Mouse (Mus musculus): Measurements from ENCODE around the gene Bicd2. TPM values are rescaled to one million over a fixed set of nuclear protein-coding genes. Genes with fewer than 3 reads are reported as not detected.
"Not testable (repeated sequence)": the region's sequence is repeated elsewhere in the genome, so short reads cannot be mapped to it uniquely, and the experiment has no call there.

Bicd2 gene
- polyA plus RNA-seq, 1 experiment from 2014 or later = 24.0 TPM

DNA sequence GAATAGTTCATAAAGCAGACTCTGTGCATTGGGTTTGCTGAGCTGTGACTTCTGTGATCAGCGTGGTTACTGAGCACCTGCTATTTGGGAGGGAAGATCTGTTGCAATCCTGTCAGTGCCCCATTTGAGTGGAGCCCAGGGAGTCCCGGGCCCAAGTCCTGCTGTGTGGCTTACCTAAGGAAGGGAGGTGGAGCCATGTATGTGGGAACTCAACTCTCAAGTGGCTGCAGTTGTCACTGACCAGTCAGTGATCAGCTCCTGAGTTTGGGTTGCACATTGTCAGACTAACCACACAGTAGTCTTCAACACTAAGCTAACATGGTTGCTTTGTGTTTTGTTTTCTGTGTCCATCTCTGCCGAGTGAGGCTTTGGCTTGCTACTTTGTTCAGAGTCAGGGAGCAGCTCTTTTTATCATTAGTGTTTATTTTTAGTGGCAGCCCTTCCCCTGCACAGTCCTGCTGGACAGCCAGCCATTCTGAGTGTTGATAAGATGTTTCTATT is 19.6 kb downstream of the Bicd2 start:
- no peaks in the 10 kb centered on the region for H3K9me3 ChIP-seq (ENCODE audit: control insufficient read depth, low read length)
- H3K27me3 ChIP-seq (replicated peaks; ENCODE audit: control insufficient read depth, insufficient read depth, low read length) = no peaks in the 10 kb centered on the region
- no peak overlapping the region for H3K4me3 ChIP-seq (ENCODE audit: low read depth, low read length)
- peaks cover 7% of the 10 kb centered on the region; the same call in 1 of the 2 replicates for H3K4me1 ChIP-seq (replicated peaks; ENCODE audit: control insufficient read depth, insufficient read depth, low read length)
- H3K9ac ChIP-seq (ENCODE audit: low read length) = no peak overlapping the region
- H3K27ac ChIP-seq (ENCODE audit: low read depth) = no peak overlapping the region
- peaks cover 9% of the 10 kb centered on the region; the same call in 1 of the 2 replicates for H3K36me3 ChIP-seq (ENCODE audit: control insufficient read depth, insufficient read depth, low read length)
- ATAC-seq (replicated peaks; ENCODE audit: low FRiP score, low TSS enrichment, low read depth) (no peak), DNase-seq (ENCODE audit: low spot score) (no peak)
- no peak overlapping the region for H3K4me2 ChIP-seq (ENCODE audit: low read length)
- 16% methylated on average over 3 of the region's 3 CpGs for WGBS

DNA sequence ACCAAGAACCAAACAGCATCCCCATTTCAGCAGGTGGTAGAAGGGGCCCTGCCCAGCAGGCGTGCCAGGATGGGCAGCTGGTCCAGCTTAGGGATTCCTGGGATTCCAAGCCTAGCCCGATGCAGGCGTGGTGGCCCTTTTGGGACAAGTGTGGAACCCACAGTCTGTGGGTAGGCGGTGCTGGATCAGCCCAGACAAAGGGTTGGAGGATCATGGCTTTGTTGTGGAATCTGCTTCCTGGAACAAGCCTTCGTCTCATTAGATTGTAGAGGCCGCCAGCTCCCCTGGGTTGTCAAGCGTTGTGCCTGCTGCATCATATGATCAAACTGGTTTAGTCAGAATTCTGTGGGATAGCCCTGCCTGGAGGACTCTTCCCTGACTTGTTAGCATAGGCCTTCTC is 21.0 kb downstream of the Bicd2 start:
- DNase-seq (ENCODE audit: low spot score) = no peak
- no peak overlapping the region for H3K9ac ChIP-seq (ENCODE audit: low read length)
- ATAC-seq (replicated peaks; ENCODE audit: low FRiP score, low TSS enrichment, low read depth) = no peak
- no peaks in the 10 kb centered on the region for H3K27me3 ChIP-seq (replicated peaks; ENCODE audit: control insufficient read depth, insufficient read depth, low read length)
- H3K4me1 ChIP-seq (replicated peaks; ENCODE audit: control insufficient read depth, insufficient read depth, low read length) = peaks cover 7% of the 10 kb centered on the region; the same call in 1 of the 2 replicates
- peaks cover under 1% of the 10 kb centered on the region; the same call in 1 of the 2 replicates for H3K36me3 ChIP-seq (ENCODE audit: control insufficient read depth, insufficient read depth, low read length)
- 84% methylated on average over 7 of the region's 7 CpGs for WGBS
- no peak overlapping the region for H3K4me3 ChIP-seq (ENCODE audit: low read depth, low read length)
- H3K27ac ChIP-seq (ENCODE audit: low read depth) = no peak overlapping the region
- H3K9me3 ChIP-seq (ENCODE audit: control insufficient read depth, low read length) = no peaks in the 10 kb centered on the region
- no peak overlapping the region for H3K4me2 ChIP-seq (ENCODE audit: low read length)

DNA sequence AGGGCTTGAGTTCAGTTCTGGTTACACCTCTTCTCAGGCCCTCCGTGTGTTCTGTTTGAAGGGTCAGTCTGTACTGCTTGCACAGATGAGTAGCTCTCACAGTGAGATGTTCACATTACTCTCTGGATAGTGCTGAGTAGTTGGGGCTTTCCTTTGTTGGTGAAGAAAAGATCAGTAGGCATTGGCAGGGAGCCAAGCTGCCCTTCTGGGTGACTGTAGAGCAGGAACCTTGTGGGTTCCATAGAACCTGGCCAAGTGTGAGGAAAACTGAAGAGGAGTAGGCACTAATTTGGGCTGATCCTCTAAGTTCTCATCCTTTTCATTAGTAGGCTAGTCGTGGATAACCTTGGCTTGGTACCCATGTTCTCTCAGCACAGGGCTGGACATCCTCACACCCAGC is 21.4 kb downstream of the Bicd2 start:
- Histone ChIP-seq H3K4me3 (ENCODE audit: low read depth, low read length) (no peak overlapping the region), H3K9ac (ENCODE audit: low read length) (no peak overlapping the region), H3K4me1 (replicated peaks; ENCODE audit: control insufficient read depth, insufficient read depth, low read length) (peaks cover 7% of the 10 kb centered on the region; the same call in 1 of the 2 replicates), H3K27me3 (replicated peaks; ENCODE audit: control insufficient read depth, insufficient read depth, low read length) (no peaks in the 10 kb centered on the region), H3K9me3 (ENCODE audit: control insufficient read depth, low read length) (no peaks in the 10 kb centered on the region), H3K36me3 (ENCODE audit: control insufficient read depth, insufficient read depth, low read length) (no peaks in the 10 kb centered on the region), H3K4me2 (ENCODE audit: low read length) (no peak overlapping the region), H3K27ac (ENCODE audit: low read depth) (no peak overlapping the region)
- DNase-seq (ENCODE audit: low spot score) (no peak), ATAC-seq (replicated peaks; ENCODE audit: low FRiP score, low TSS enrichment, low read depth) (no peak)
- WGBS = 91% methylated on average over 2 of the region's 2 CpGs

DNA sequence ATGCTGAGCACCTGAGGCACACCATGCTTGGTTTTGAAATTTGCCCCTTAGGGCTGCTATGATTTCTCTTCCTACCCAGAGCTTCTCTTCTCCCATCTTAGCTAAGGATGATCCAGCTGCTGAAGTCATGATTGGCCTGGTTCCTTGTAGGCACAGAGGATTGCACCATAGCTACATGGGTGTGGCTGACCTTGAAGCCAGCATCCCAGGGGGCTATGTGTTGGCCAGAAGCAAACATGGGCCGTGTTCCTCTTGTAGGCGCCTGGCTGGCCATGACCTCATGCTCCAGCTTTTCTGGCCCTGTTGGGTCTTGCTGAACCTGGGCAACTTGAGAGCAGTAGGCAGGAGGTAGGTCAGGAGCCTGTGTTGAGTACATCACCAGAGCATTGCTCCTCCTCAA is 23.3 kb downstream of the Bicd2 start:
- no peak overlapping the region for H3K4me2 ChIP-seq (ENCODE audit: low read length)
- peaks cover 7% of the 10 kb centered on the region for H3K4me1 ChIP-seq (replicated peaks; ENCODE audit: control insufficient read depth, insufficient read depth, low read length)
- no peak for ATAC-seq (replicated peaks; ENCODE audit: low FRiP score, low TSS enrichment, low read depth)
- no peak overlapping the region for H3K4me3 ChIP-seq (ENCODE audit: low read depth, low read length)
- no peak overlapping the region for H3K27ac ChIP-seq (ENCODE audit: low read depth)
- H3K36me3 ChIP-seq (ENCODE audit: control insufficient read depth, insufficient read depth, low read length) = peaks cover 3% of the 10 kb centered on the region
- H3K9ac ChIP-seq (ENCODE audit: low read length) = no peak overlapping the region
- WGBS = 76% methylated on average over 2 of the region's 2 CpGs
- DNase-seq (ENCODE audit: low spot score) = no peak
- H3K27me3 ChIP-seq (replicated peaks; ENCODE audit: control insufficient read depth, insufficient read depth, low read length) = no peaks in the 10 kb centered on the region
- H3K9me3 ChIP-seq (ENCODE audit: control insufficient read depth, low read length) = no peaks in the 10 kb centered on the region

DNA sequence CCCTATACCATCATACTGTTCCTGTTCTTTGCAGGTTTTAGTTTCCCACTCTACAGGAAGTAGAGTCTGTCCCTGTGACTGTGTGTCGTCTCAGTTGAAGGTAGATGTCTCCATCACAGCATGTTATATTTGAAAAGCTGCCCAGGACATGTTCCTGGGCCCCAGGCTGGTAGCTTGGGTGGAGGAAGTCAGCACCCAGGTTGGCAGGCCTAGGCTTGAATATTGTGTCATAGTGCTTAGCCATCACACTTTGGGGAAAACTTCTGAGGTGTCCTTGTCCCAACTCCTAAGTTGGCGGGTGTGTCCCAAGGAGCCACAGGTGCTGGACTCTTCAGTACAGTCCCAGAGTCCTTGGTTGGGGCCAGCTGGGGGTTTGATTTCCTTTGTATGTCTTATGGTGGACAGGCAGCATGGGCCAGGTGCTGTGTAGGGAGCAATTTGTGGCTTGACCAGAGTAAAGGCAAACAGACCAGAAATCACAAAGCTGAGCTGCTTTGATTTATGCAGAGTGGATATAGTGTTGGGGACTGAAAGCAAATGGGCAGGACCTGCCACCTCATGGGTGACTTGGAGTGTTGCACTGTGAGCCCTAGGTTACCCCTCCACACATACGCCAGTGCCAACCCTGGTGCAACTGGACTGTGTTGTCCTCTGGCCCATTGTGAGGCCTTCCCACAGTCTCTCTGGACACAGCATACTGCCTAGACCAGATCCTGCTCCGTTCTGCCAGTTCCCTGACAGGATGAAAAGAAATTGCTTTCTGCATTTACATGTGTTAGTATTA is 26.5 kb downstream of the Bicd2 start:
- ATAC-seq (replicated peaks; ENCODE audit: low FRiP score, low TSS enrichment, low read depth) = no peak
- peaks cover 12% of the 10 kb centered on the region for H3K4me1 ChIP-seq (replicated peaks; ENCODE audit: control insufficient read depth, insufficient read depth, low read length)

DNA sequence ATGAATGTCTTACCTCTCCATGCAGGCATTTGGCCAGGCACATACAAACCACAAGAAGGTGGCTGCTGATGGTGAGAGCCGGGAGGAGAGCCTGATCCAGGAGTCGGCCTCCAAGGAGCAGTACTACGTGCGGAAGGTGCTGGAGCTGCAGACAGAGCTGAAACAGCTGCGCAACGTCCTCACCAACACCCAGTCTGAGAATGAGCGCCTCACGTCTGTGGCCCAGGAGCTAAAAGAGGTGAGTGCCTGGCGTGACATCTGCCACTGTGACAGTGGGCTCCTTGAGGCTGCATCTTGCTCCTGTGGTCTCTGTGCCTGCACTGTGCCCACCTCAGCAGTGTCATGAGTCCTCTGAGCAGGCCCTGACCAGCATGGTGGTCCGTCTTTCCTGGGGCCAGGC is 28.0 kb downstream of the Bicd2 start:
- H3K27me3 ChIP-seq (replicated peaks; ENCODE audit: control insufficient read depth, insufficient read depth, low read length) = no peaks in the 10 kb centered on the region
- DNase-seq (ENCODE audit: low spot score) (no peak), ATAC-seq (replicated peaks; ENCODE audit: low FRiP score, low TSS enrichment, low read depth) (no peak)
- H3K27ac ChIP-seq (ENCODE audit: low read depth) = no peak overlapping the region
- H3K4me1 ChIP-seq (replicated peaks; ENCODE audit: control insufficient read depth, insufficient read depth, low read length) = peaks cover 11% of the 10 kb centered on the region
- H3K4me3 ChIP-seq (ENCODE audit: low read depth, low read length) = no peak overlapping the region
- no peak overlapping the region for H3K9ac ChIP-seq (ENCODE audit: low read length)
- H3K4me2 ChIP-seq (ENCODE audit: low read length) = no peak overlapping the region
- WGBS = 83% methylated on average over 10 of the region's 10 CpGs
- peaks cover 12% of the 10 kb centered on the region for H3K36me3 ChIP-seq (ENCODE audit: control insufficient read depth, insufficient read depth, low read length)
- no peaks in the 10 kb centered on the region for H3K9me3 ChIP-seq (ENCODE audit: control insufficient read depth, low read length)

More for the DNA sequence above, 26.5 kb downstream of the Bicd2 start:
- H3K27ac ChIP-seq (ENCODE audit: low read depth) = no peak overlapping the region
- H3K36me3 ChIP-seq (ENCODE audit: control insufficient read depth, insufficient read depth, low read length) = peaks cover 12% of the 10 kb centered on the region
- H3K4me2 ChIP-seq (ENCODE audit: low read length) = no peak overlapping the region
- no peaks in the 10 kb centered on the region for H3K27me3 ChIP-seq (replicated peaks; ENCODE audit: control insufficient read depth, insufficient read depth, low read length)
- no peaks in the 10 kb centered on the region for H3K9me3 ChIP-seq (ENCODE audit: control insufficient read depth, low read length)
- no peak overlapping the region for H3K4me3 ChIP-seq (ENCODE audit: low read depth, low read length)
- DNase-seq (ENCODE audit: low spot score) = no peak
- no peak overlapping the region for H3K9ac ChIP-seq (ENCODE audit: low read length)
- 78% methylated on average over 4 of the region's 4 CpGs for WGBS

DNA sequence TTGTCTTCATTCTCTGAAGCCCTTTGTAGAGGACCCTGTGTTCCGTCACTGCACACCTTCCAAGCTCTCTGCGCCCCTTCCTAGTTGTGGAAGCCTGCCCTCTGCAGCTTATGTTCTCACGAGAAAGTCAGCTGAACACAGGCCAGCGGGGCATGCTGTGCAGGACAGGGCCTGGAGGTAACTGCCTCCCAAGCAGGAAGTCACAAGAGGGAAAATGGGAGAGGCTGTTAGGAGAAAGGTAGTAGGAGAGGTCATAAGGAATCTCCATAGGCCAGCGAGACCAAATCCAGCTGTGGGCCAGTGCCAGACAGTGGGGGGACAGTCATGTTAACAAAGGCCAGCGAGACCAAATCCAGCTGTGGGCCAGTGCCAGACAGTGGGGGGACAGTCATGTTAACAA is 28.8 kb downstream of the Bicd2 start:
- H3K4me3 ChIP-seq (ENCODE audit: low read depth, low read length); H3K9me3 ChIP-seq (ENCODE audit: control insufficient read depth, low read length): not testable (repeated sequence)
- WGBS = 73% methylated on average over 6 of the region's 6 CpGs

DNA sequence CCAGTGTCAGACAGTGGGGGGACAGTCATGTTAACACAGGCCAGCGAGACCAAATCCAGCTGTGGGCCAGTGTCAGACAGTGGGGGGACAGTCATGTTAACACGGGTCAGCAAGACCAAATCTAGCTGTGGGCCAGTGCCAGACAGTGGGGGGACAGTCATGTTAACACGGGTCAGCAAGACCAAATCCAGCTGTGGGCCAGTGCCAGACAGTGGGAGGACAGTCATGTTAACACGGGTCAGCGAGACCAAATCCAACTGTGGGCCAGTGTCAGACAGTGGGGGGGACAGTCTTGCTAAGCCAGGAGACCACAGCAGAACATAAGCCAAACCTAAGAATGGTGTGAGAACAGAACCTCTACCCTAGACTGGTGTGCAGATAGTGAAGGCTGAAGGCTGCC is 29.5 kb downstream of the Bicd2 start:
- H3K27me3 ChIP-seq (replicated peaks; ENCODE audit: control insufficient read depth, insufficient read depth, low read length); H3K4me3 ChIP-seq (ENCODE audit: low read depth, low read length); DNase-seq (ENCODE audit: low spot score); H3K9ac ChIP-seq (ENCODE audit: low read length); H3K4me2 ChIP-seq (ENCODE audit: low read length); H3K9me3 ChIP-seq (ENCODE audit: control insufficient read depth, low read length); ATAC-seq (replicated peaks; ENCODE audit: low FRiP score, low TSS enrichment, low read depth): not testable (repeated sequence)
- Histone ChIP-seq H3K27ac (ENCODE audit: low read depth) (peak overlapping the region; percentile 3; the same call in 1 of the 2 replicates), H3K36me3 (ENCODE audit: control insufficient read depth, insufficient read depth, low read length) (peaks cover 19% of the 10 kb centered on the region), H3K4me1 (replicated peaks; ENCODE audit: control insufficient read depth, insufficient read depth, low read length) (peaks cover 15% of the 10 kb centered on the region)
- WGBS = 73% methylated on average over 5 of the region's 5 CpGs

More for the DNA sequence above, 28.8 kb downstream of the Bicd2 start:
- not testable (repeated sequence) for DNase-seq (ENCODE audit: low spot score); H3K9ac ChIP-seq (ENCODE audit: low read length); ATAC-seq (replicated peaks; ENCODE audit: low FRiP score, low TSS enrichment, low read depth); H3K4me2 ChIP-seq (ENCODE audit: low read length); H3K27me3 ChIP-seq (replicated peaks; ENCODE audit: control insufficient read depth, insufficient read depth, low read length)
- H3K36me3 ChIP-seq (ENCODE audit: control insufficient read depth, insufficient read depth, low read length) = peaks cover 14% of the 10 kb centered on the region
- H3K27ac ChIP-seq (ENCODE audit: low read depth) = peak overlapping the region; percentile 27; the same call in 1 of the 2 replicates
- H3K4me1 ChIP-seq (replicated peaks; ENCODE audit: control insufficient read depth, insufficient read depth, low read length) = peaks cover 15% of the 10 kb centered on the region

Measured in intestine, embryonic 14.5 days (tissue).